Mouse (Mus musculus): ENCODE measurements around the gene Nrip1. TPM values are rescaled to one million over a fixed set of nuclear protein-coding genes. Genes with fewer than 3 reads are reported as not detected.

Gene Nrip1
- polyA plus RNA-seq, 1 experiment from 2014 or later: 28.5 TPM

DNA sequence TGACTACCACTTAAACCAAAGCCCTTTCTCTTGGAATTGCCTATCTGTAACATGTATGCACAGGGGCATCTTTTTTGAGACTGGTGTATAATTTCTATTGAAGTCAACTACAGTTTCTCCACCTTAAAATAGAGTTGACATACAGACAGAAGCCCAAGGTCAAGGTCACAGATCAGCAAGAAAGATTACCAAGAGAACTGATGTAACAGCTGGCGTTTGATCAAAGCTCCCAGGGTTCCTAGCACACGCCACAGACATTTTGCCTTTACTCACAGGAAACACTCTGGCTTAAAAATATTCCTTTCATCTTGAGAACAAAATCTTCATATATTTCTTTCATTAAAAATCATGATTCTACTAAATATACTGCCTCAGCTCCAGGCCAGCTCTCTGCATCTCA, 74.1 kb downstream of the Nrip1 start:
- H3K27me3 ChIP-seq (replicated peaks): no peaks in the 10 kb centered on the region
- H3K4me2 ChIP-seq: no peak overlapping the region
- H3K4me1 ChIP-seq (replicated peaks): peaks cover 20% of the 10 kb centered on the region
- ATAC-seq (ENCODE audit: insufficient number of reproducible peaks, low FRiP score): no peak
- no peaks in the 10 kb centered on the region for H3K9me3 ChIP-seq (replicated peaks)
- H3K27ac ChIP-seq (ENCODE audit: poor library complexity, severe bottlenecking): no peak overlapping the region
- 76% methylated on average over 2 of the region's 2 CpGs for WGBS
- H3K36me3 ChIP-seq: peaks cover 3% of the 10 kb centered on the region
- no peak overlapping the region for H3K4me3 ChIP-seq
- no peak overlapping the region for H3K9ac ChIP-seq

DNA sequence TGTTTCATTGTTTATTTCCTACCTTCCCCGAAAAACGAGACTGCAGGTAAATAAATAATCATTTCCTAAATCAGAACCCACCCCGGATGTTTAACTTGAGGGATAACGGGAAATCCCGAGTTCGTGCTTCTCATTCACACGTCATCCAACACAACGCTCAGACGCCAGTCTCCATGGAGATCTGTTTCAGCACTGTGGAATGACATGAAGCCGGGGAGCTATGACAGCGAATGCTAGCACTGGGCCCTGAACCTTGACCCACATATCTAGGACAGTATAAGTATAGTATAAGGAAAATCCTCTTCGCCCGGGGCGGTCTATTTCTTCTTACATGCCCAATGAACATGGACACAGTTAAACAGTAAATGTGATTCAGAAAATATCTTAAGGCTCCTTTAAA, 78.3 kb downstream of the Nrip1 start:
- Histone ChIP-seq H3K27me3 (replicated peaks) (no peaks in the 10 kb centered on the region), H3K4me3 (no peak overlapping the region), H3K4me1 (replicated peaks) (peaks cover 37% of the 10 kb centered on the region), H3K4me2 (no peak overlapping the region), H3K27ac (ENCODE audit: poor library complexity, severe bottlenecking) (no peak overlapping the region), H3K36me3 (peaks cover 36% of the 10 kb centered on the region), H3K9me3 (replicated peaks) (no peaks in the 10 kb centered on the region), H3K9ac (no peak overlapping the region)
- ATAC-seq (ENCODE audit: insufficient number of reproducible peaks, low FRiP score): no peak
- WGBS: 70% methylated on average over 14 of the region's 14 CpGs

DNA sequence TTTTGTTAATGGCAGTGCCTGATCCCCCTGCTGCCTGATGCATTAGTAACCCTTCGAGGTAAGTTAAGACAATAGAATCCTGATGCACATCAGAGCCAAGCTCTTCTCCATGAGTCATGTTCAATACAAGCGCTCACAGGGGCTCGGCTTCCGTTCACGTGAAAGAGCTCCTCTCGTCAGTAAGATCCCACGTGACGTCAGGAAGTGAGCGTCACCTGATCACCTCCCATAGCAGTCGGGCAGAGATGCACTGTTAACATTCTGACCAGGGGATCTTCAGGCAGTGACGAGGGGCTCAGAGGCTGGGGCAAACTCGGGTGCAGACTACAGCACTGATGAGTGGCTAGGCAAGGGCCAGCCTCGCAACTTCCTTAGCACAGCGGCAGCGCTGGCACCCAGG, 79.1 kb downstream of the Nrip1 start:
- H3K4me1 ChIP-seq (replicated peaks): peaks cover 37% of the 10 kb centered on the region
- no peaks in the 10 kb centered on the region for H3K9me3 ChIP-seq (replicated peaks)
- no peaks in the 10 kb centered on the region for H3K27me3 ChIP-seq (replicated peaks)
- no peak overlapping the region for H3K4me3 ChIP-seq
- peak; percentile 79 for ATAC-seq (ENCODE audit: insufficient number of reproducible peaks, low FRiP score)
- no peak overlapping the region for H3K9ac ChIP-seq
- peak overlapping the region; percentile 45 for H3K27ac ChIP-seq (ENCODE audit: poor library complexity, severe bottlenecking)
- WGBS: 63% methylated on average over 15 of the region's 15 CpGs
- peaks cover 39% of the 10 kb centered on the region for H3K36me3 ChIP-seq
- peak overlapping the region; percentile 33; the same call in 1 of the 2 replicates for H3K4me2 ChIP-seq

- no peak overlapping the region for H3K9ac ChIP-seq
- peak; percentile 93 for ATAC-seq (ENCODE audit: insufficient number of reproducible peaks, low FRiP score)
- H3K36me3 ChIP-seq: peaks cover 39% of the 10 kb centered on the region
- peak overlapping the region; percentile 45 for H3K27ac ChIP-seq (ENCODE audit: poor library complexity, severe bottlenecking)
- H3K27me3 ChIP-seq (replicated peaks): no peaks in the 10 kb centered on the region
- no peaks in the 10 kb centered on the region for H3K9me3 ChIP-seq (replicated peaks)
- H3K4me3 ChIP-seq: no peak overlapping the region
- H3K4me1 ChIP-seq (replicated peaks): peaks cover 37% of the 10 kb centered on the region
- peak overlapping the region; percentile 33 for H3K4me2 ChIP-seq
- 52% methylated on average over 20 of the region's 20 CpGs for WGBS
These were observed 79.7 kb downstream of the Nrip1 start for GRCm38 (mm10) chr16:76293765-76294463.

- H3K4me3 ChIP-seq: no peak overlapping the region
- H3K27me3 ChIP-seq (replicated peaks): no peaks in the 10 kb centered on the region
- H3K9me3 ChIP-seq (replicated peaks): no peaks in the 10 kb centered on the region
- no peak overlapping the region; the same call in 1 of the 2 replicates for H3K4me2 ChIP-seq
- H3K36me3 ChIP-seq: peaks cover 39% of the 10 kb centered on the region
- no peak overlapping the region for H3K9ac ChIP-seq
- 95% methylated on average over 21 of the region's 21 CpGs for WGBS
- ATAC-seq (ENCODE audit: insufficient number of reproducible peaks, low FRiP score): no peak
- peaks cover 35% of the 10 kb centered on the region for H3K4me1 ChIP-seq (replicated peaks)
- H3K27ac ChIP-seq (ENCODE audit: poor library complexity, severe bottlenecking): no peak overlapping the region
These were observed 80.5 kb downstream of the Nrip1 start for GRCm38 (mm10) chr16:76293176-76293575.

DNA sequence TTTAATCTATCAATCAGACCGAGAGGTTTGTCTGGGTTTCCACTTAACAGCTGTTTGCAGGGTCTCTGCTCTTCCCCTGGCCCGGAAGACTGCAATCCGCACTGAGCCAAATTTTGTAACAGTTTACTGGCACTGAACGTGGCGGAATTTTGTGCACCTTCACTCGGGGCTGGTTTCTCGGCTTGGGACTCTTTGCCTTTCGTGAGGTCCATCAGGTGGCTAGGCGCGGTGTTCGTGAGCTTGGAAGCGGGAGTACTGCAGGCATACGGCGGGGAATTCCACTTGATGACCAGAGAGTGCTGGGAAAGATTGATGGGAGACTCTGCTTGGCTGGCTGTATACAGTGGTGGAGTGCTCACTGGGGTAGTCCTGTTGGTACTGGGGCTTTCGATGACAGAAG, 81.0 kb downstream of the Nrip1 start:
- WGBS: 87% methylated on average over 15 of the region's 15 CpGs
- Histone ChIP-seq H3K4me1 (replicated peaks) (peaks cover 30% of the 10 kb centered on the region), H3K27ac (ENCODE audit: poor library complexity, severe bottlenecking) (no peak overlapping the region), H3K9me3 (replicated peaks) (no peaks in the 10 kb centered on the region), H3K4me2 (no peak overlapping the region), H3K4me3 (no peak overlapping the region), H3K36me3 (peaks cover 42% of the 10 kb centered on the region), H3K9ac (no peak overlapping the region), H3K27me3 (replicated peaks) (no peaks in the 10 kb centered on the region)
- ATAC-seq (ENCODE audit: insufficient number of reproducible peaks, low FRiP score): no peak

GRCm38 (mm10) chr16:76291366-76291765, 82.3 kb downstream of the Nrip1 start:
- 92% methylated on average over 14 of the region's 14 CpGs for WGBS
- Histone ChIP-seq H3K4me1 (replicated peaks) (peaks cover 30% of the 10 kb centered on the region), H3K4me2 (no peak overlapping the region), H3K9me3 (replicated peaks) (no peaks in the 10 kb centered on the region), H3K9ac (no peak overlapping the region), H3K27ac (ENCODE audit: poor library complexity, severe bottlenecking) (no peak overlapping the region), H3K4me3 (no peak overlapping the region), H3K27me3 (replicated peaks) (no peaks in the 10 kb centered on the region), H3K36me3 (peaks cover 42% of the 10 kb centered on the region)
- no peak for ATAC-seq (ENCODE audit: insufficient number of reproducible peaks, low FRiP score)

GRCm38 (mm10) chr16:76289495-76289894, 84.1 kb downstream of the Nrip1 start:
- Histone ChIP-seq H3K9me3 (replicated peaks) (no peaks in the 10 kb centered on the region), H3K4me1 (replicated peaks) (peaks cover 20% of the 10 kb centered on the region), H3K4me2 (no peak overlapping the region), H3K4me3 (no peak overlapping the region), H3K27me3 (replicated peaks) (no peaks in the 10 kb centered on the region), H3K36me3 (peaks cover 39% of the 10 kb centered on the region), H3K9ac (no peak overlapping the region), H3K27ac (ENCODE audit: poor library complexity, severe bottlenecking) (no peak overlapping the region)
- no peak for ATAC-seq (ENCODE audit: insufficient number of reproducible peaks, low FRiP score)
- WGBS: 84% methylated on average over 2 of the region's 2 CpGs

DNA sequence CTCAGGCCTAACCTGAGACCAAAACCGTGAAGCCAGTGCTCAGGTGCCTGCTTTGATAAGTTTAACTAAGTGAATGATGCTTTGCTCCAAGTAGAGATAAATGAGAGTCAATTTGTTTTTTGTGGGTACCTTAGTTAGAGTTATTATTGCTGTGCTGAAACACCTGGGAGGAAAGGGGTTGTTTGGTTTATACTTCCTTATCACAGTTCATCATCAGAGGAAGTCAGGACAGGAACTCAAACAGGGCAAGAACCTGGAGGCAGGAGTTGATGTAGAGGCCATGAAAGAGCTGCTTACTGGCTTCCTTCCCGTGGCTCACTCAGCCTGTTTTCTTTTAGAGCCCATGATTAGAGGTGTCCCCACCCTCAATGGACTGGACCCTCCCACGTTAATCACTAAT, 89.8 kb downstream of the Nrip1 start:
- H3K4me3 ChIP-seq: no peak overlapping the region
- WGBS: 57% methylated on average over 3 of the region's 3 CpGs
- 0 out of 2 replicates have a peak, but pooled peaks cover 3% of the 10 kb centered on the region for H3K36me3 ChIP-seq
- H3K4me1 ChIP-seq (replicated peaks): no peaks in the 10 kb centered on the region
- no peak overlapping the region for H3K27ac ChIP-seq (ENCODE audit: poor library complexity, severe bottlenecking)
- H3K9ac ChIP-seq: no peak overlapping the region
- H3K27me3 ChIP-seq (replicated peaks): no peaks in the 10 kb centered on the region
- H3K9me3 ChIP-seq (replicated peaks): no peaks in the 10 kb centered on the region
- H3K4me2 ChIP-seq: no peak overlapping the region
- no peak for ATAC-seq (ENCODE audit: insufficient number of reproducible peaks, low FRiP score)

GRCm38 (mm10) chr16:76281850-76282249, 91.8 kb downstream of the Nrip1 start:
- Histone ChIP-seq H3K4me2 (no peak overlapping the region), H3K9me3 (replicated peaks) (no peaks in the 10 kb centered on the region), H3K9ac (no peak overlapping the region), H3K4me3 (no peak overlapping the region), H3K4me1 (replicated peaks) (no peaks in the 10 kb centered on the region), H3K36me3 (no peaks in the 10 kb centered on the region), H3K27ac (ENCODE audit: poor library complexity, severe bottlenecking) (no peak overlapping the region), H3K27me3 (replicated peaks) (no peaks in the 10 kb centered on the region)
- 62% methylated on average over 6 of the region's 6 CpGs for WGBS
- no peak for ATAC-seq (ENCODE audit: insufficient number of reproducible peaks, low FRiP score)

DNA sequence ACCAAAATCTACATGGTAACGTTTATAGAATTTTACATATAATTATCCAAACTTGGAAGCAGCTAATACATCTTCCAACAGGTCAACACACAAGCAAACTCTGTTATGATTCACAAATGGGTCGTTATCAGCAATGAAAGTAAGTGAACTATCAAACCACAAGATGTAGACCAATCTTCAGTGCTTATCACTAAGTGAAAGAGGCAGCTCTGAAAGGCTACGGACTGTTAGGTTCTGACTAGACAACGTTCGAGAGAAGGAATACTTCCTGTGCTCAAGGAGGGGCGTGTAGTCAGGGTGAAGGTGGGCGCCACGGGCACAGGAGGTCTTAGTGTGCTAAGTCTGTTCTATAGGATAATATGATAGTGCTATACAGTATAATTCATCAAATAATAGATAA, 93.3 kb downstream of the Nrip1 start:
- WGBS: 75% methylated on average over 8 of the region's 8 CpGs
- H3K4me1 ChIP-seq (replicated peaks): no peaks in the 10 kb centered on the region
- ATAC-seq (ENCODE audit: insufficient number of reproducible peaks, low FRiP score): no peak

GRCm38 (mm10) chr16:76276271-76276670, 97.4 kb downstream of the Nrip1 start:
- Histone ChIP-seq H3K4me3 (no peak overlapping the region), H3K27ac (ENCODE audit: poor library complexity, severe bottlenecking) (no peak overlapping the region), H3K4me2 (no peak overlapping the region), H3K9ac (no peak overlapping the region), H3K4me1 (replicated peaks) (no peaks in the 10 kb centered on the region), H3K9me3 (replicated peaks) (no peaks in the 10 kb centered on the region), H3K36me3 (no peaks in the 10 kb centered on the region), H3K27me3 (replicated peaks) (no peaks in the 10 kb centered on the region)
- 76% methylated on average over 3 of the region's 3 CpGs for WGBS
- ATAC-seq (ENCODE audit: insufficient number of reproducible peaks, low FRiP score): no peak

More for the DNA sequence above, 93.3 kb downstream of the Nrip1 start:
- Histone ChIP-seq H3K36me3 (no peaks in the 10 kb centered on the region), H3K4me3 (no peak overlapping the region), H3K27me3 (replicated peaks) (no peaks in the 10 kb centered on the region), H3K4me2 (no peak overlapping the region), H3K9me3 (replicated peaks) (no peaks in the 10 kb centered on the region), H3K9ac (no peak overlapping the region), H3K27ac (ENCODE audit: poor library complexity, severe bottlenecking) (no peak overlapping the region)
